Mouse (Mus musculus) intestine, embryonic 14.5 days (tissue): Measurements from ENCODE around the gene Gm9887. TPM values are rescaled to one million over a fixed set of nuclear protein-coding genes. Genes with fewer than 3 reads are reported as not detected.

Experiments
- ATAC-seq: fragments of 200-750 bp; cut with Nextera tagmentation; replicated peaks from 2 replicates; pipeline ENCODE4 v1.8.0; 2017; ENCODE audit warnings: low read depth, moderate number of reproducible peaks, moderate TSS enrichment, moderate library complexity; ENCODE audit not compliant: low FRiP score, low TSS enrichment
- DNase-seq: peaks from one replicate; pipeline ENCODE4 v3.0.0-alpha.2; 2018; ENCODE audit warnings: low spot score
- H3K27ac ChIP-seq: fragments of 300-500 bp; sonication (generic); 2 replicates; pipeline ENCODE4 v1.5.1; 2014; ENCODE audit warnings: low read depth, mild to moderate bottlenecking, control low read depth
- H3K27me3 ChIP-seq: fragments of 300-500 bp; sonication (generic); replicated peaks from 2 replicates; pipeline ENCODE4 v1.6.1; 2014; ENCODE audit warnings: low read length, control low read depth; ENCODE audit not compliant: control insufficient read depth, insufficient read depth
- H3K36me3 ChIP-seq: fragments of 300-500 bp; sonication (generic); 2 replicates; pipeline ENCODE4 v1.6.1; 2014; ENCODE audit warnings: low read length, control low read depth; ENCODE audit not compliant: control insufficient read depth, insufficient read depth
- H3K4me1 ChIP-seq: fragments of 300-500 bp; sonication (generic); replicated peaks from 2 replicates; pipeline ENCODE4 v1.6.1; 2014; ENCODE audit warnings: low read length, control low read depth, mixed read lengths; ENCODE audit not compliant: control insufficient read depth, insufficient read depth
- H3K4me2 ChIP-seq: fragments of 300-500 bp; sonication (generic); 2 replicates; pipeline ENCODE4 v1.6.1; 2014; ENCODE audit warnings: low read length
- H3K4me3 ChIP-seq: fragments of 300-500 bp; sonication (generic); 2 replicates; pipeline ENCODE4 v1.5.1; 2014; ENCODE audit warnings: low read depth, low read length, control low read depth, mixed read lengths
- H3K9ac ChIP-seq: fragments of 300-500 bp; sonication (generic); 2 replicates; pipeline ENCODE4 v1.6.1; 2014; ENCODE audit warnings: mild to moderate bottlenecking, low read length
- H3K9me3 ChIP-seq: fragments of 300-500 bp; sonication (generic); 2 replicates; pipeline ENCODE4 v1.6.1; 2016; ENCODE audit warnings: low read length, control low read depth; ENCODE audit not compliant: control insufficient read depth
- WGBS: fragments of 180-500 bp; shearing (Covaris S2); extraction: QIAGEN DNeasy Blood & Tissue Kit; methylation state at CpG from one replicate; pipeline ENCODE4 v1.1.7; 2014; 5-methylcytosine and 5-hydroxymethylcytosine counted together
- polyA plus RNA-seq: library from polyadenylated mRNA; unstranded; fragments of >200 nt; fragmentation: Nextera tagmentation; extraction: Ambion mirVana; gene quantifications from 2 replicates; pipeline ENCODE4 v1.2.1, GENCODE M21; 2014

The Gm9887 gene
- 1.1 and 1.5 TPM in 2 replicates for polyA plus RNA-seq

- Histone ChIP-seq H3K9me3 (no peaks in the 10 kb centered on the region), H3K4me3 (peak within 1 kb of the TSS; percentile 99), H3K36me3 (peaks cover 21% of the 10 kb centered on the region), H3K27me3 (no peaks in the 10 kb centered on the region), H3K9ac (peak within 1 kb of the TSS; percentile 96), H3K4me2 (peak within 1 kb of the TSS; percentile 94), H3K4me1 (peaks cover 26% of the 10 kb centered on the region), H3K27ac (peak within 1 kb of the TSS; percentile 83)
- DNase-seq (peak; percentile 96), ATAC-seq (peak; percentile 95)
- WGBS = under 1% methylated on average over 90 of the region's 121 CpGs
These were observed at the start of gene Gm9887, which contains the start of gene Arf6 for GRCm38 (mm10) chr12:69371854-69372671. Gene Gm9887 (minus strand): TSS chr12:69372458. Gene Arf6 (plus strand): TSS chr12:69372150.

DNA sequence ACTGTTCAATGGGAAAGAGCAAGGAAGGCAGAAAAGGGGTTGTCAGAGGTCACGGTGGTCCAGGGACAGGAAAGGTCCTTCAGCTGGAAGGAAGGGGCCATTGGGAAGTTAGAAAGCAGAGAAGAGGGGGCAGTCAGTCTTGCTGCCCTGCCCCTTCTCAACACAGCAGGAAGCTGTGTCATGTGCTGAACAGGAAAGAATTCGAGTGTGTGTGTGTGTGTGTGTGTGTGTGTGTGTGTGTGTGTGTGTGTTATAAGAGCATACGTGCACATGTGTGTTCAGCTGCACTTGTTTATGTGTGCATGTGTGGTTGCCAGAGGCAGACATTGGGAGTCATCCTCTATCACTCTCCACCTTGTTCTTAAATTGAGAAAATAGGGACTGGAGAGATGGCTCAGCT lies 48.5 kb upstream of the Gm9887 start:
- Histone ChIP-seq H3K4me3 (no peak overlapping the region), H3K9ac (no peak overlapping the region), H3K4me2 (no peak overlapping the region), H3K4me1 (peaks cover 8% of the 10 kb centered on the region; the same call in 1 of the 2 replicates), H3K36me3 (no peaks in the 10 kb centered on the region), H3K9me3 (0 out of 2 replicates have a peak, but pooled peaks cover 3% of the 10 kb centered on the region), H3K27ac (no peak overlapping the region), H3K27me3 (no peaks in the 10 kb centered on the region)
- no peak for ATAC-seq
- no peak for DNase-seq
- 56% methylated on average over 3 of the region's 3 CpGs for WGBS

DNA sequence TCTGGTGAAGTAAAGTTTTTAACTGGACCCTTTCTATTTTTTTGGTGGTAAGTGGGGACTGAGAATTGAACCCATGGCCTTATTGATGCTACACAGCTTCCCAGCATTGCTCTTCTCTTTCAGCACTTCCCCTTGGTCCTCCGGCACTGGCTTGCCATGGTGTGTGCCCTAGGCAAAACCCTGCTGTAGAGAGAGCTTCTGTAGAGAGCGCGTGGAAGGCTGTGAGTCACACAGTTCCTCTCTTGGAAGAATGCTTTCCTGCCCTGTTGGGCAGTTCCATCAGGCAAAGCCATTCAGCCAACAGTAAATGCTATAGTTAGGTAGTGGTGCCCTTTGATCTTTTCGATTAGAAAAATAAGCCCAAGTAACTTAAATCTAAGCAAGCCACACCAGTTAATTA lies 47.3 kb upstream of the Gm9887 start:
- no peaks in the 10 kb centered on the region for H3K27me3 ChIP-seq
- DNase-seq = no peak
- no peak overlapping the region for H3K4me3 ChIP-seq
- no peaks in the 10 kb centered on the region for H3K36me3 ChIP-seq
- H3K4me1 ChIP-seq = peaks cover under 1% of the 10 kb centered on the region; the same call in 1 of the 2 replicates
- no peak overlapping the region for H3K27ac ChIP-seq
- ATAC-seq = no peak
- no peak overlapping the region for H3K9ac ChIP-seq
- 0 out of 2 replicates have a peak, but pooled peaks cover 3% of the 10 kb centered on the region for H3K9me3 ChIP-seq
- H3K4me2 ChIP-seq = no peak overlapping the region
- 90% methylated on average over 4 of the region's 4 CpGs for WGBS

- Histone ChIP-seq H3K9me3 (0 out of 2 replicates have a peak, but pooled peaks cover 3% of the 10 kb centered on the region), H3K27ac (no peak overlapping the region), H3K9ac (no peak overlapping the region), H3K36me3 (no peaks in the 10 kb centered on the region), H3K4me3 (no peak overlapping the region), H3K4me1 (no peaks in the 10 kb centered on the region; the same call in 1 of the 2 replicates), H3K4me2 (no peak overlapping the region), H3K27me3 (no peaks in the 10 kb centered on the region)
- WGBS = 66% methylated on average over 14 of the region's 14 CpGs
- ATAC-seq = no peak
- no peak for DNase-seq
These were observed 46.9 kb upstream of the Gm9887 start for GRCm38 (mm10) chr12:69419017-69419605.

DNA sequence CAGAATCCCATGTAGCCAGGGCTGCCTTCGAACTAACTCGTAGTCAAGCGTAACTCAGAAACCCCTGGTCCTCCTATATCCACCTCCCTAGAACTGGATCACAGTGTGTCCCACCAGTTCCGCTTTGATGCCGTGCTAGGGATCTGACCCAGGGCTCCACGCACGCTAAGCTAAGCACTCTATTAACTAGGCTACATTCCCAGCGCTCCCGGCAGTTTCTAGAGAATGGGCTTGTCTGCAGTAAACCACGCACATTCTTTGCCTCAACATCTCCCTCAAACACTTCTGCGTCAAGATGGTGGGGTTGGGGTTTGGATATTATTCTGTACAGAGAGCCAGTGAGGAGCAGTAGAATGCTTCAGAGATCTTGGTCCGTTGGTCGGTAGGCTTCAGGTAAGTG lies 46.3 kb upstream of the Gm9887 start:
- Histone ChIP-seq H3K27ac (no peak overlapping the region), H3K36me3 (no peaks in the 10 kb centered on the region), H3K4me2 (no peak overlapping the region), H3K4me3 (no peak overlapping the region), H3K4me1 (no peaks in the 10 kb centered on the region; the same call in 1 of the 2 replicates), H3K9ac (no peak overlapping the region), H3K27me3 (no peaks in the 10 kb centered on the region), H3K9me3 (0 out of 2 replicates have a peak, but pooled peaks cover 3% of the 10 kb centered on the region)
- WGBS = 88% methylated on average over 13 of the region's 13 CpGs
- DNase-seq = no peak
- no peak for ATAC-seq

- 54% methylated on average over 9 of the region's 9 CpGs for WGBS
These were observed 45.5 kb upstream of the Gm9887 start for GRCm38 (mm10) chr12:69417701-69418291.

DNA sequence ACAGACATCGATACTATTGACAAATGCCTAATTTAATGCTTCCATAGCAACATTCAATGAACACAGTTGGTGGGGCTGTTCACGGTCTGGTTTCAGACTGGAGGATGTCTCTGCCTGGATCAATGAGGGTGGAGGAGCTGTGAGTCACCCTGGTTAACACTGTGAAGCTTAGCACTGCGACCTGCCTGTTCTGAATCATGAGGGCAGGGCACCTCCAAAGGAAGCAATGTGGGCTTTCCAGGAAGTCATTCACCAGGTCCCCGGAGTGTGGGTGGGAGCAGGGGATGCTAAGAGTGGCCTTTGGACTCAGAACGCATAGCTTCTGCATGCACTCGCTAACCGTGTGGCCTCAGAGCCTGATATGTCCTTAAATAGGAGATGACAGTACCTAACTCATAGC lies 44.5 kb upstream of the Gm9887 start:
- DNase-seq = no peak
- no peak overlapping the region for H3K4me2 ChIP-seq
- ATAC-seq = peak; percentile 84
- H3K9ac ChIP-seq = no peak overlapping the region
- no peaks in the 10 kb centered on the region for H3K27me3 ChIP-seq
- no peaks in the 10 kb centered on the region; the same call in 1 of the 2 replicates for H3K4me1 ChIP-seq
- 62% methylated on average over 7 of the region's 7 CpGs for WGBS
- H3K36me3 ChIP-seq = no peaks in the 10 kb centered on the region
- no peak overlapping the region for H3K4me3 ChIP-seq
- H3K9me3 ChIP-seq = no peaks in the 10 kb centered on the region
- H3K27ac ChIP-seq = no peak overlapping the region

More at GRCm38 (mm10) chr12:69417701-69418291, 45.5 kb upstream of the Gm9887 start:
- no peak overlapping the region for H3K4me2 ChIP-seq
- DNase-seq (no peak), ATAC-seq (no peak)
- H3K36me3 ChIP-seq = no peaks in the 10 kb centered on the region
- H3K27ac ChIP-seq = no peak overlapping the region
- H3K4me3 ChIP-seq = no peak overlapping the region
- no peaks in the 10 kb centered on the region for H3K27me3 ChIP-seq
- 0 out of 2 replicates have a peak, but pooled peaks cover 2% of the 10 kb centered on the region for H3K9me3 ChIP-seq
- H3K9ac ChIP-seq = no peak overlapping the region
- no peaks in the 10 kb centered on the region; the same call in 1 of the 2 replicates for H3K4me1 ChIP-seq

GRCm38 (mm10) chr12:69414826-69415572 lies 42.7 kb upstream of the Gm9887 start:
- H3K27ac ChIP-seq = no peak overlapping the region
- 62% methylated on average over 4 of the region's 4 CpGs for WGBS
- no peaks in the 10 kb centered on the region for H3K27me3 ChIP-seq
- DNase-seq (no peak), ATAC-seq (no peak)
- no peak overlapping the region for H3K9ac ChIP-seq
- H3K4me2 ChIP-seq = no peak overlapping the region
- H3K36me3 ChIP-seq = no peaks in the 10 kb centered on the region
- H3K4me3 ChIP-seq = no peak overlapping the region
- no peaks in the 10 kb centered on the region; the same call in 1 of the 2 replicates for H3K4me1 ChIP-seq
- H3K9me3 ChIP-seq = no peaks in the 10 kb centered on the region
